Mouse (Mus musculus) testis, postnatal 10 days (tissue): ENCODE data around the gene Kcnip4.

Experiments
- DNase-seq: peaks from one replicate; pipeline ENCODE4 v3.0.0; 2021; ENCODE audit warnings: low spot score

Gene Kcnip4

GRCm38 (mm10) chr5:48411462-48411861 lies 1113.2 kb downstream of the Kcnip4 start:
- DNase-seq: no peak

GRCm38 (mm10) chr5:48410348-48410747 lies 1114.4 kb downstream of the Kcnip4 start:
- DNase-seq: peak; percentile 39

DNA sequence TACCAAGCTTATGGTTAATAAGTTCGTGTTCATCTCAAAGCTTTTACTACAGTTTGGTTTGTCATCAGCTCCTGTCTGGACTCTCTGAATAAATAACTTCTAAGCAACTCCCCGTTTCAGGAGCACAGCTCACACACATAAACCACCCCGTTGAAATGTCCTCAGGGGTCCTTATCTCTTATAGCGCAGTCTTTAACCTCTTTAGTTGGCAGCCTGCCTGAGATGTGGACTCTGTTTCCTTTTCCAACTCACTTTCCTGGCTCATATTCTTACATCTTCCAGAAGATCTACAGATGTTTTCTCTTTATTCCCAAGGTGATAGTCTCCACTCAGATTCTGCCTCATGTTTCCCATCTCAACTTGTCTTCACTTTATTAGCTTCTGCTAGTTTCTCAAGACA lies 1116.4 kb downstream of the Kcnip4 start:
- no peak for DNase-seq

GRCm38 (mm10) chr5:48402497-48402896 lies 1122.2 kb downstream of the Kcnip4 start:
- no peak for DNase-seq

- DNase-seq: peak; percentile 96
These were observed 1152.6 kb downstream of the Kcnip4 start for GRCm38 (mm10) chr5:48371890-48372766.

DNA sequence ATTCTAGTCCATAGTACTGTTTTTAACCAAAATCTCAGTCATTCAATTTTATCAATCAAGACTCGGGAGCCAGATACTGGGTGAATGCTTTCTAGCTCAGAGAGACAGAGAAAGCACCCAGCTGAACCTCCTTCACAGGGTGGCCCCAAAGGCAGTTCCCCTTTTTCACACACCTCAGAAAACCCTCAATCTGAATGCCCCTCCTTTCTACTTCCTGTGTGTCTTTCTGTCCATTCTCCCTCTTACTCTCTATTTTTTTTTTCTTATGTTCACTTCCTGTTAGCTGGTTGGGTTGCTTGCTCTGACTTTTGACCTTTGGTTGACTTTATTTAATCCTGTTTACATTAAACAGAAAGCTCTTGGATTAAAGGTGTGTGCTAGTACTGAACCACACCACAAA lies 1175.4 kb downstream of the Kcnip4 start:
- DNase-seq: no peak

GRCm38 (mm10) chr5:48345983-48346648 lies 1178.6 kb downstream of the Kcnip4 start:
- DNase-seq: no peak

DNA sequence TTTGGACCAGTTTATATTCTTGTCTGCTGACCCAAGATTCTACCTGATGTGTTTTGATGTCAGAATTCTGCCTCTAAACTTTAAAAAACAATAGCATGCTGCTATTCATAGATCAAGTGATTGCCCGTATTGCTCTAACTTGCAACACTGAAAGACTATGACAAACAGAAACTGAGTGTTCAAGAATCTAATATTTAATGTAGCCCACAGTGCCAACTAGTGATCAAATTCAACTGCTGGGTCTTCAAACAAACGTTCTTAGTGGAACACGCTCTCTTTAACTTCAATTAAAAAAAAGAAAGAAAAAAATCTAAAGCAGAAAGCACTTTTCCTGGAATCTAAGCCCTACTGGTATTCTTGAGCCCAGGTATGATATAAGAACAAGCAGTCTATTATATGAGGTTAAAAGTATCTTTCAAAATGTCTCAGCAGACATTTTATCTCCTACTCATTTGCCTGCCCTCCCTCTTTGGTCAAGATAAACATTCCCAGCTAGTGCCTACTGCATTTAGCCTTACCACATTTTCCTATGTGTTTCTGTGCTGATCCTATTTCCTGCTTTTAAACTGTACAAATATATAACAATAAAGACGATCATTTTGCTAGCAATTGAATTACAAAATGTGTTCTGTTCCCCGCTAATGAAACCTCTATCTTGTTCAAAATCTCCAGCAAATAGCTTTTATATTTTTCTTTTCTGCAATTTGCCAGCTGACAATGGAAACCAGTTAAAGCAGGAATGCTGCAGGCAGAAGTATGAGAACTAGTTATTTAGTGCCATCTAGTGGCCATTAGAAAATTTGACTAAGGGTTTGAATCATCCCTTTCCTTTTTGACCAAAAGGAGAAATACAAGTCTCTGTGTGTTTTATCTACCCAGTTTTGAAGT lies 1179.4 kb downstream of the Kcnip4 start:
- DNase-seq: no peak

- no peak for DNase-seq
These were observed 1183.8 kb downstream of the Kcnip4 start for GRCm38 (mm10) chr5:48340808-48341433.
